ENCODE assay signal across 20 mouse cellular contexts in the genomic region with DNA sequence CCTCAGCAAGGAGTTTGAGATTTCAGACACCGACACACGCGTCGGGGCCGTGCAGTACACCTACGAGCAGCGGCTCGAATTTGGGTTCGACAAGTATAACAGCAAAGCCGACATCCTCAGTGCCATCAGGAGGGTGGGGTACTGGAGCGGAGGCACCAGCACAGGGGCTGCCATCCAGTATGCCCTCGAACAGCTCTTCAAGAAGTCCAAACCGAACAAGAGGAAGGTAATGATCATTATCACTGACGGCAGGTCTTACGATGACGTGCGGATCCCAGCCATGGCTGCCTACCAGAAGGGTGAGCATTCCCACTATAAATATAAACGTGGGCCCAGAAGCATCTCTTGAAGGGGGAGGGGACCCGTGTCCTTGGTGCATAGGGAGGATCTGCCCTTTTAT.
"Had no signal": no experiment of that assay in that cellular context is flagged by ENCODE, and none has a peak within 500 bp of the region (broad histone marks: within the 10 kb centered on the region; RNA-seq: fewer than 3 reads in every experiment).

No protein-coding gene starts in this region.

- ATAC-seq: liver, postnatal 0 days; lung, postnatal 0 days; midbrain, embryonic 13.5 days; midbrain, embryonic 15.5 days had no signal

- H3K27me3 ChIP-seq: lung, embryonic 15.5 days; megakaryocyte, embryonic 14.5 days; midbrain, embryonic 13.5 days; midbrain, embryonic 15.5 days; neural tube, embryonic 13.5 days; neural tube, embryonic 15.5 days; stomach, embryonic 15.5 days had no signal

- H3K9ac ChIP-seq: liver, postnatal 0 days; lung, embryonic 15.5 days; midbrain, embryonic 13.5 days; midbrain, embryonic 15.5 days; neural tube, embryonic 13.5 days; neural tube, embryonic 15.5 days; stomach, embryonic 15.5 days had no signal

- H3K27ac ChIP-seq: lung, embryonic 15.5 days; macrophage; midbrain, embryonic 13.5 days; midbrain, embryonic 15.5 days; neural tube, embryonic 13.5 days; neural tube, embryonic 15.5 days; stomach, embryonic 15.5 days; stomach, postnatal 0 days had no signal

- H3K9me3 ChIP-seq: lung, embryonic 15.5 days; midbrain, embryonic 13.5 days; midbrain, embryonic 15.5 days; neural tube, embryonic 13.5 days; stomach, embryonic 15.5 days had no signal

- H3K4me3 ChIP-seq: lung, embryonic 15.5 days; megakaryocyte, embryonic 14.5 days; midbrain, embryonic 13.5 days; midbrain, embryonic 15.5 days; myocyte; neural tube, embryonic 13.5 days; neural tube, embryonic 15.5 days; stomach, embryonic 15.5 days had no signal

- DNase-seq: liver, postnatal 0 days; lung, adult 2 months; lung, postnatal 14 days; lung, postnatal 36 days; right cerebral cortex, postnatal 14 days; thymus, adult 2 months; thymus, postnatal 25 days; thymus, postnatal 4 days had no signal

- H3K4me1 ChIP-seq: lung, embryonic 15.5 days; megakaryocyte, embryonic 14.5 days; midbrain, embryonic 13.5 days; midbrain, embryonic 15.5 days; neural tube, embryonic 13.5 days; neural tube, embryonic 15.5 days; stomach, embryonic 15.5 days had no signal

- H3K36me3 ChIP-seq: lung, embryonic 15.5 days; midbrain, embryonic 15.5 days; neural tube, embryonic 15.5 days; stomach, embryonic 15.5 days had no signal

- H3K4me2 ChIP-seq: lung, embryonic 15.5 days; midbrain, embryonic 11.5 days; midbrain, embryonic 13.5 days; midbrain, embryonic 15.5 days; neural tube, embryonic 13.5 days; neural tube, embryonic 15.5 days; stomach, embryonic 15.5 days had no signal
